Comparison of ENCODE assay signal across 8 mouse cellular contexts in the genomic region with DNA sequence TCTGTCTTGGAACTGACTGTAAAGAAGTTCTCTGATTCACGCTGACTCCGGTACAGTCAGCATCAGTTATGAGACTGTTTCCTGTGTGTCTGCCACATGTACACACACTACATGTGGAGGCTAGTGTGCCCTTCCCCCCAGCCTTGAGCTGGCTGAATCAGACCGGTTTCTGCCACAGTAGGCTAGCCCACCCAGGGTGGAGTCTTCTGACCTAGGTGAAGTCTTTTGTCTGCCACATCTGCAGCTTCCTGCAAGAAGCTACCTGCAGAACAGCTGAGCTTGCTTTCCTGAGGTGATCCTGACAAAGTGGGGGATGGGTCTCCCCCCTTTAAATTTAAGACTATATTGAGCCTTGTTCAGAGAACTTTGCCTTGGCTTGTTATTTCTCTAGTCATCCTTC. TPM values are rescaled to one million over a fixed set of nuclear protein-coding genes. Genes with fewer than 3 reads are reported as not detected.
DNase-seq lines count a peak whose midpoint lies in the region; ATAC-seq and TF ChIP-seq lines count a peak whose summit lies in the region.

A gene (minus strand): TSS at position 146 of the 400 bp plus-strand sequence.

- peak within 1 kb of the TSS; percentile 96 for H3K9ac ChIP-seq in limb, embryonic 13.5 days

- TF ChIP-seq POLR2A in cerebellum, adult 2 months (IDR thresholded peaks at IDR 0.05; ENCODE audit: borderline replicate concordance, insufficient read depth, low read length) = no peak
- no peak for TF ChIP-seq POLR2A in small intestine, adult 2 months (IDR thresholded peaks at IDR 0.05; ENCODE audit: low read depth, low read length)

- H3K4me2 ChIP-seq in limb, embryonic 13.5 days (replicated peaks) = peak within 1 kb of the TSS; percentile 90

- TF ChIP-seq CTCF in cerebellum, adult 2 months (IDR thresholded peaks at IDR 0.05; ENCODE audit: borderline replicate concordance, insufficient read depth, low read depth, low read length) = no peak
- TF ChIP-seq CTCF in E14TG2a.4 (conservative IDR thresholded peaks at IDR 0.05; ENCODE audit: low read length) = no peak
- TF ChIP-seq CTCF in small intestine, adult 2 months (IDR thresholded peaks at IDR 0.05; ENCODE audit: extremely low read depth, insufficient read length, insufficient replicate concordance, low read depth, low read length) = no peak

- no peak for ATAC-seq in limb, embryonic 13.5 days (ENCODE audit: low FRiP score, low read depth)

- H3K27ac ChIP-seq in cerebellum, adult 2 months (ENCODE audit: insufficient read depth, low read length) = no peak within 1 kb of the TSS
- H3K27ac ChIP-seq in limb, embryonic 13.5 days = peak within 1 kb of the TSS; percentile 89
- no peak within 1 kb of the TSS; the same call in 1 of the 2 replicates for H3K27ac ChIP-seq in small intestine, adult 2 months (ENCODE audit: insufficient read depth, low read depth, low read length)

- H3K4me1 ChIP-seq in cerebellum, adult 2 months (ENCODE audit: control insufficient read depth, insufficient read depth, low read length) = peaks cover 2% of the 10 kb centered on the region; the same call in 1 of the 2 replicates
- peaks cover 47% of the 10 kb centered on the region for H3K4me1 ChIP-seq in E14TG2a.4 (replicated peaks; ENCODE audit: low read depth, low read length)
- peaks cover 25% of the 10 kb centered on the region for H3K4me1 ChIP-seq in erythroblast, embryonic 14.5 days (ENCODE audit: control insufficient read depth)
- peaks cover 10% of the 10 kb centered on the region for H3K4me1 ChIP-seq in limb, embryonic 13.5 days
- no peaks in the 10 kb centered on the region for H3K4me1 ChIP-seq in small intestine, adult 2 months (ENCODE audit: control insufficient read depth, insufficient read depth, insufficient read length, low read length)

- peaks cover 19% of the 10 kb centered on the region for H3K36me3 ChIP-seq in E14TG2a.4 (ENCODE audit: insufficient read depth, low read length)
- H3K36me3 ChIP-seq in erythroblast, embryonic 14.5 days (ENCODE audit: control insufficient read depth) = peaks cover 21% of the 10 kb centered on the region
- H3K36me3 ChIP-seq in limb, embryonic 13.5 days = peaks cover 10% of the 10 kb centered on the region
- H3K36me3 ChIP-seq in small intestine, adult 2 months (ENCODE audit: control insufficient read depth, insufficient read depth, low read length) = peaks cover 6% of the 10 kb centered on the region; the same call in 1 of the 2 replicates

- H3K4me3 ChIP-seq in cerebellum, adult 2 months (replicated peaks; ENCODE audit: insufficient read depth, low read depth, low read length) = peak within 1 kb of the TSS; percentile 90
- peak within 1 kb of the TSS; percentile 98 for H3K4me3 ChIP-seq in E14TG2a.4 (replicated peaks; ENCODE audit: low read length)
- peak within 1 kb of the TSS; percentile 99 for H3K4me3 ChIP-seq in erythroblast, embryonic 14.5 days (replicated peaks)
- H3K4me3 ChIP-seq in limb, embryonic 13.5 days = peak within 1 kb of the TSS; percentile 93
- peak within 1 kb of the TSS; percentile 71 for H3K4me3 ChIP-seq in small intestine, adult 2 months (ENCODE audit: low read depth, low read length)

- intact Hi-C loops in heart, postnatal 25 days (cut with DNase I) = no loop called here

- H3K27me3 ChIP-seq in cerebellum, adult 2 months (ENCODE audit: control insufficient read depth, insufficient read depth, low read length) = no peaks in the 10 kb centered on the region
- no peaks in the 10 kb centered on the region for H3K27me3 ChIP-seq in E14TG2a.4 (ENCODE audit: insufficient read depth, low read length)
- H3K27me3 ChIP-seq in erythroblast, embryonic 14.5 days (ENCODE audit: control insufficient read depth) = no peaks in the 10 kb centered on the region; the same call in 1 of the 2 replicates
- H3K27me3 ChIP-seq in limb, embryonic 13.5 days = no peaks in the 10 kb centered on the region
- no peaks in the 10 kb centered on the region for H3K27me3 ChIP-seq in small intestine, adult 2 months (ENCODE audit: control insufficient read depth, insufficient read depth, low read length)

- DNase-seq in cerebellum, adult 2 months = no peak
- no peak for DNase-seq in cerebellum, adult 9-10 months
- no peak for DNase-seq in heart, postnatal 25 days (ENCODE audit: low spot score)
- no peak for DNase-seq in urinary bladder, postnatal 36 days (ENCODE audit: low spot score in 2 of 2)

- 83% methylated on average over 3 of the region's 3 CpGs for WGBS in cerebellum, adult 2 months
- 82% methylated on average over 3 of the region's 3 CpGs for WGBS in limb, embryonic 13.5 days
- WGBS in small intestine, adult 2 months = 85% methylated on average over 3 of the region's 3 CpGs

- H3K9me3 ChIP-seq in E14TG2a.4 (ENCODE audit: low read length) = no peaks in the 10 kb centered on the region
- H3K9me3 ChIP-seq in erythroblast, embryonic 14.5 days (ENCODE audit: control insufficient read depth, low read length) = no peaks in the 10 kb centered on the region
- H3K9me3 ChIP-seq in limb, embryonic 13.5 days = no peaks in the 10 kb centered on the region

RNA-seq across cellular contexts. Expression of the gene that starts here (rescaled TPM):
- polyA plus RNA-seq in cerebellum, adult 2 months (2012; rRNA removed) = 106 and 110 TPM in 2 replicates
- 0.92 and 1.3 TPM in 2 replicates for polyA plus RNA-seq in erythroblast, embryonic 14.5 days (2012)
- total RNA-seq in heart, postnatal 25 days (2021) = 10 to 100 TPM; 29.4 to 31.4 TPM
- polyA plus RNA-seq in limb, embryonic 13.5 days (2015; fragmentation: Nextera tagmentation; extraction: Ambion mirVana) = 230 and 232 TPM in 2 replicates
- 6.6 and 13.2 TPM in 2 replicates for polyA plus RNA-seq in small intestine, adult 2 months (2012; rRNA removed)
